Mouse (Mus musculus): ENCODE data around the gene Rab3c. TPM values are rescaled to one million over a fixed set of nuclear protein-coding genes. Genes with fewer than 3 reads are reported as not detected.
A peak's percentile ranks its signal among the peaks of the same experiment; 100 is the strongest.

Gene Rab3c
- total RNA-seq, 2 experiments from 2014 or later: 155 to 184 TPM

- intact Hi-C loops (cut with DNase I): no loop called here
- DNase-seq (ENCODE audit: low spot score in 2 of 2): no peak
Observed at GRCm38 (mm10) chr13:110039170-110039569, 241.6 kb downstream of the Rab3c start.

DNA sequence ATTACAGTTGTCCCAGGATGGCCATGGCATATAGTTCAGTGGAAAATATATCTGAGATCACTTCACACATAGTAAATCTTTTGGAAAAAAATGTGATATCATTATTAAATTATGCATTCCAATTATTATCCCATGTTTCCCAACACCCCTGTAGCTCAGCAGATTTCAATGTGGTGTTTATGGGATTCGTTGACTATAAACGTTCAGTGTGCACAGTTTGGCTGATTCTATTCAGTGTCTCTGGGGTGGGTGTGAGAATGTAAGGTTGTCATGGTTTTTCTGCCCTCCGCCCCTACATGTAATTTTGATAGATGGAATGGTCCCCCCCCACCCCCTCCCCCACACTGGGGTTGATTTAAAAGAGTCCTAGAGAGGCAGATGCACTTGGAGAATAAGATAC lies 242.3 kb downstream of the Rab3c start:
- DNase-seq (ENCODE audit: low spot score in 2 of 2): no peak
- intact Hi-C loops (cut with DNase I): no loop called here

DNA sequence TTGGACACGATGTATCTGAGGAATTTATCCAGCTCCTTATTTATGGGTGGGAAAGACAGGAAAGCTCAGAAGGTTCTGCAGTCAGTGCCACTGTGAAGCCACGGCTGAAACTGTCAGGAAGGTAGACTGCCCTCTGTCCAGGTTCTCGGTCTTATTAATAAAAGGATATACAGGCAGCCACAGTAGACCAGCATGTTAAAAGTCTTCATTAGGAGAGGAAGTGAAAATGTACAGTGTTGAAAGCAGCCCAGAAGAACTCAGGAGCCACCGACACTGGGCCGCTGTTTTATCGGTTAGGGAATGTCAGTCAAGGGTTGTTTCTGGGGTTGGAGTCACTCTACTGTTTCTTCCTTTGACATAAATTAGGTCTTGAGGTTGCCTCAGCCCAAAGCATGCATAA lies 245.9 kb downstream of the Rab3c start:
- intact Hi-C loops (cut with DNase I): no loop called here

GRCm38 (mm10) chr13:110034041-110034440 lies 246.8 kb downstream of the Rab3c start:
- intact Hi-C loops (cut with DNase I): no loop called here
- no peak for DNase-seq (ENCODE audit: low spot score in 2 of 2)

More for the DNA sequence above, 245.9 kb downstream of the Rab3c start:
- no peak for DNase-seq (ENCODE audit: low spot score in 2 of 2)

GRCm38 (mm10) chr13:110031886-110032285 lies 248.9 kb downstream of the Rab3c start:
- intact Hi-C loops (cut with DNase I): no loop called here
- DNase-seq (ENCODE audit: low spot score in 2 of 2): no peak

DNA sequence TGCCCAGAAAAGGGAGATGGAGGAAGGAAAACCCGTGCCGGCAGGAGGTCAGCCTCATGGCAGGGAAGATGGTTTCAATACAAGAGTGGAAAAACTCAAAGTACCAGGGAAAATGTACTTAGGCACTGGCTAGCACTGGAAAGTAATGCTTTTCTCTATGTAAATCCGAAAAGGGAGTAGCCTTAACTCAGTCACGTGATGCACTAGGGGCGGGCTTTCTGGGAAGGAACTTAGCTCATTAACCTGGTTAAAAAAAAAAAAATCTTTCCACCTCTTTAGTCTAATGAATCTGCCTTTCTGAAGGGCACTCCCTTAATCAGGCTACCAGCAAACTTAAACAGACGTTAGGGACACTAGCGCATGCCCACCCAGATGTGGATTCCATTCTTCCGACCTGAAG lies 249.7 kb downstream of the Rab3c start:
- intact Hi-C loops (cut with DNase I): no loop called here
- DNase-seq (ENCODE audit: low spot score in 2 of 2): no peak

DNA sequence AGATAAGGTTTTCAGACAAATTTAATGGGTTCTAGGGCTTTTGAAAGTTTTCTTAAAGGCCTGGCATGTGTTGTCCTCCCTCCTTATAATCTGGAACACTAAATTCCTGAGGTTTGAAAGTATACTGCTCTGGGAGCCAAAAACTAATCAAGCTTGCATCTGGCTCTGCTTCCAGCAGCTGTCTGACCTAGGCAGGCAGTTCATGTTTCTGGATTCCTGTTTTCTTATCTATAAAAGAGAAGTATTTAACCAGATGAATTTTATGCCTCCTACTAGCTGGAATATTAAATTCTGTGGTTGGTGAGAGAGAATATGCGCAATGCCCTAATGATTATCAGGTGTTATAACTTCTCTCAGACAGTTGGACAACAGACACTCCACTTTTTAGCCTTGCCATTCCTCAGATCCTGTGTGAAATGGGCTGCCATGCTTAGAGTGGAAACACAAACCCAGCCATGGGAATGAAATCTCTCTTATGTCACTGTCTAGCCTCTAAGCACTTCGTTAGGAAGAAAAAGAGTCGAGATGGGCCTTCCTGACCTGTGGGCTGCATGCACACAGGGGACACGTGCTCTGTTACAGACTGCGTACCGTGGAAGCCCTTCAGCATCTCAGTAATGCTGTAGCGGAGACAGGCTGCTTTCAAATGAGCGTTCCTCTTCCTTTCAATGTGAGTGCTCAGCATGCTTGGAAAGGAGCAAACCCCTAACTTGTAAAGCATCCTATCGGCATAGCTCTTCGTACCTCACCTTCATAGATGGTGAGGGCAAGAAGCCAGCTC lies 256.2 kb downstream of the Rab3c start:
- intact Hi-C loops (cut with DNase I): no loop called here
- DNase-seq (ENCODE audit: low spot score in 2 of 2): no peak

DNA sequence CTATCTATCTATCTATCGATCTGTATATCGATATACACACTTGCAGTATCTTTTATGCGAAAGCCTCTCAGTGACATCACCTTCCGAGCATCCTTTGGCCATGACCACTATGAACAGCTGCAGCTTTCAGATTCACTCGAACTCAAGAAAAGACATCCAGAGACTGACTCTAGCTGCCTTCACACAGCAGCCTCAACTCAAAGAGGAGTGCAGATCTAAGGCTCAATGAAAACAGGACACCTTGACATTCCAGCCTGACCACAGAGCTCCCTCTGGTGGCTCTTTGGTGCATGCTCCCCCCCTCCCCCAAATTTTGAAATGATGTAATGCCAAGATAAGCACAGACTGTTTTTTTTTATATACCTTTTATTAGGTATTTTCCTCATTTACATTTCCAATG lies 257.8 kb downstream of the Rab3c start:
- no peak for DNase-seq (ENCODE audit: low spot score in 2 of 2)
- intact Hi-C loops (cut with DNase I): no loop called here

- intact Hi-C loops (cut with DNase I): loop anchor here (2.0 kb wide), 2 partner anchors 99 to 243 kb away; no protein-coding TSS in a partner anchor
- DNase-seq (ENCODE audit: low spot score in 2 of 2): no peak
Observed at GRCm38 (mm10) chr13:110019774-110020173, 261.0 kb downstream of the Rab3c start.

- no peak for DNase-seq (ENCODE audit: low spot score in 2 of 2)
- intact Hi-C loops (cut with DNase I): loop anchor here (2.0 kb wide), 2 partner anchors 98 to 242 kb away; no protein-coding TSS in a partner anchor
Observed at GRCm38 (mm10) chr13:110018941-110019743, 261.7 kb downstream of the Rab3c start.

- peak; percentile 77 to 82 for DNase-seq (ENCODE audit: low spot score in 2 of 2)
- intact Hi-C loops (cut with DNase I): loop anchor here (2.0 kb wide), 2 partner anchors 98 to 242 kb away; no protein-coding TSS in a partner anchor
Observed at GRCm38 (mm10) chr13:110018431-110018901, 262.3 kb downstream of the Rab3c start.

DNA sequence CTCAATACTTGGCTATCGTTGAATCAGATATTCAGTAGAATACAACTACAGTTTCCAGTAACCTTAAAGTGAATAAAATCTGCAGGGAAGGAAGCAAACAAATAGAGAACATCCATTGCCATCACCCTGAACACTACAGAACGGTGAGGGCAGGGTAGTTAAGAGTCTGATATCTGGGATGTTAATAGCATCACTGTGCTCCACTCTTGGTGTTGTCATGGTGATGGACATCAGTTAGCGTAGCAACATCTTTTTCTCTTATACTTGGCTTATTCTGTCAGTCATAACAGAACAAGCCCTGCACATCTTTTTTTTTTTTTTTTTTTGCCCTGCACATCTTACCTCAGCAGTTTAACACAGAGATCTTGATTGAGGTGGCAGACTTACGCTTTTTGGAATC lies 268.8 kb downstream of the Rab3c start:
- DNase-seq (ENCODE audit: low spot score in 2 of 2): no peak
- intact Hi-C loops (cut with DNase I): no loop called here

- DNase-seq (ENCODE audit: low spot score in 2 of 2): peak; percentile 13 to 33
- intact Hi-C loops (cut with DNase I): no loop called here
Observed at GRCm38 (mm10) chr13:110010876-110011275, 269.9 kb downstream of the Rab3c start.

GRCm38 (mm10) chr13:110008539-110008938 lies 272.3 kb downstream of the Rab3c start:
- no peak for DNase-seq (ENCODE audit: low spot score in 2 of 2)

GRCm38 (mm10) chr13:110006106-110006781 lies 274.6 kb downstream of the Rab3c start:
- intact Hi-C loops (cut with DNase I): no loop called here
- DNase-seq (ENCODE audit: low spot score in 2 of 2): no peak

More at GRCm38 (mm10) chr13:110008539-110008938, 272.3 kb downstream of the Rab3c start:
- intact Hi-C loops (cut with DNase I): no loop called here

Other genes starting within 250 kb of the Rab3c start
- gene Gapt, start 76.2 kb upstream of the Rab3c start, total RNA-seq (2021): not detected
- gene Plk2, start 114.0 kb upstream of the Rab3c start, total RNA-seq (2021): 100 to 1,000 TPM; 253 to 258 TPM